Mouse (Mus musculus) kidney, adult 2 months (tissue): ENCODE data around the gene Zdhhc12. TPM values are rescaled to one million over a fixed set of nuclear protein-coding genes. Genes with fewer than 3 reads are reported as not detected.
A peak's percentile ranks its signal among the peaks of the same experiment; 100 is the strongest.

Source experiments
- DNase-seq: peaks from one replicate; pipeline ENCODE4 v3.0.0; 2021
- H3K27ac ChIP-seq: fragments of 200-500 bp; 2 replicates; pipeline ENCODE4 v1.5.1; 2012; ENCODE audit warnings: low read depth, low read length, control low read depth, inconsistent platforms; ENCODE audit not compliant: insufficient read depth
- H3K27me3 ChIP-seq: fragments of 200-500 bp; replicated peaks from 2 replicates; pipeline ENCODE4 v1.6.1; 2012; ENCODE audit warnings: mild to moderate bottlenecking, moderate library complexity, low read length, inconsistent platforms; ENCODE audit not compliant: control insufficient read depth, insufficient read depth
- H3K36me3 ChIP-seq: fragments of 200-500 bp; 2 replicates; pipeline ENCODE4 v1.6.1; 2012; ENCODE audit warnings: mild to moderate bottlenecking, moderate library complexity, low read length, inconsistent platforms; ENCODE audit not compliant: control insufficient read depth, insufficient read depth
- H3K4me1 ChIP-seq: fragments of 200-500 bp; 2 replicates; pipeline ENCODE4 v1.6.1; 2011; ENCODE audit warnings: low read length; ENCODE audit not compliant: control insufficient read depth, insufficient read depth
- H3K4me3 ChIP-seq: fragments of 200-500 bp; 2 replicates; pipeline ENCODE4 v1.5.1; 2011; ENCODE audit warnings: mild to moderate bottlenecking, low read depth, low read length, control low read depth; ENCODE audit not compliant: insufficient read depth
- CTCF ChIP-seq: fragments of 200-500 bp; conservative IDR thresholded peaks from 2 replicates; pipeline ENCODE4 v1.5.1; 2011; ENCODE audit warnings: low read depth, mild to moderate bottlenecking, control low read depth, low read length, moderate library complexity, mixed read lengths; ENCODE audit not compliant: insufficient read depth, insufficient read length
- POLR2A ChIP-seq: fragments of 200-500 bp; IDR thresholded peaks from one replicate; pipeline ENCODE4 v1.6.1; 2011; ENCODE audit warnings: low read depth, low read length, control low read depth
- WGBS: fragments of 180-500 bp; shearing (Covaris S2); methylation state at CpG from one replicate; pipeline ENCODE4 v1.1.7; 2018; 5-methylcytosine and 5-hydroxymethylcytosine counted together
- polyA plus RNA-seq: library from polyadenylated mRNA; depleted of rRNA; stranded (reverse); fragments of >200 nt; gene quantifications from 2 replicates; pipeline ENCODE4 v1.2.3, GENCODE M21; 2012

The Zdhhc12 gene
- polyA plus RNA-seq, 1 experiment = 49.0 TPM

- no peak overlapping the region for H3K4me3 ChIP-seq
- H3K4me1 ChIP-seq = no peaks in the 10 kb centered on the region; the same call in 1 of the 2 replicates
- DNase-seq = no peak
- no peaks in the 10 kb centered on the region for H3K27me3 ChIP-seq
- 91% methylated on average over 9 of the region's 9 CpGs for WGBS
- no peaks in the 10 kb centered on the region for H3K36me3 ChIP-seq
- no peak overlapping the region for H3K27ac ChIP-seq
- TF ChIP-seq POLR2A (no peak), CTCF (no peak)
Measured at GRCm38 (mm10) chr2:30076439-30076838, 17.0 kb downstream of the Zdhhc12 start.

- H3K4me3 ChIP-seq = no peak overlapping the region
- TF ChIP-seq POLR2A (no peak), CTCF (no peak)
- H3K27me3 ChIP-seq = no peaks in the 10 kb centered on the region
- 22% methylated on average over 3 of the region's 3 CpGs for whole genome bisulfite sequencing
- H3K36me3 ChIP-seq = no peaks in the 10 kb centered on the region
- H3K4me1 ChIP-seq = no peaks in the 10 kb centered on the region; the same call in 1 of the 2 replicates
- H3K27ac ChIP-seq = no peak overlapping the region
- DNase-seq = no peak
Measured at GRCm38 (mm10) chr2:30075625-30076024, 17.8 kb downstream of the Zdhhc12 start.

DNA sequence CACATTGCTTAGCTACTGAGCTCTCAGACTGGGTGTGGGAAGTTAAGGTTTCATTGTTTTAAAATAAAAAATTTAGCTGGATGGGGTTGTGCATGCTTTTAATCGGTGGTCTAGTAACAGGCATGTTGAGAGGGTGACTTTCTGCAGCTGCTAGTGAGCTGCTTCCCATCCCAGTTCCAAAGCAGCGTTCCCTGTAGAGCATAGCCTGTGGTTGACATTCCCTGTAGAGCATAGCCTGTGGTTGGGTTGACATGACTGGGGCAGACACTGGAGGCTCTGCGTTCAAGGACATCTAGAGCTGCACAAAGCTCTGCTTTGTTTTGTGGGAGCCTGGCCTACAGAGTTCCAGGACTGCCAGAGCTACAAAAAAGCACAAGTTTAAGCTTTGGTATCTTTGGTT lies 20.2 kb downstream of the Zdhhc12 start:
- DNase-seq = no peak
- no peak overlapping the region for H3K27ac ChIP-seq
- TF ChIP-seq POLR2A (no peak), CTCF (no peak)
- no peaks in the 10 kb centered on the region; the same call in 1 of the 2 replicates for H3K4me1 ChIP-seq
- 80% methylated on average over 3 of the region's 3 CpGs for WGBS
- H3K4me3 ChIP-seq = no peak overlapping the region
- H3K36me3 ChIP-seq = no peaks in the 10 kb centered on the region; the same call in none of the 2 replicates
- no peaks in the 10 kb centered on the region for H3K27me3 ChIP-seq

DNA sequence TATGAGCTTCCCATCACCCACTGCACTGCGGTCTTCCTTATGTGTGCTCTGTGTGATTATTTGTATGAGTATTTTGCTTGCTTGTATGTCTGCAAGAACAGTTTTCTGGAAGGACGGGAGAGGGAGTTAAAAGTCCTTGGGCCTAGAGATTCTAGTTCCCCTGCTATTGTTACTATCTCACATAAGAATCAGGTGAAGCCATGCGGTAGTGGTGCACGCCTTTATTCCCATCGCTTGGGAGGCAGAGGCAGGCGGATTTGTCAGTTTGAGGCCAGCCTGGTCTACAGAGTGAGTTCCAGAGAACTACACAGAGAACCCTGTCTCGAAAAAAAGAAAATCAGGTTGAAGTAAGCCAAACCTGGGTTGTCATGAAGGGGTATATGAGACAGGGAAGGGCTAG lies 20.6 kb downstream of the Zdhhc12 start:
- H3K27me3 ChIP-seq = no peaks in the 10 kb centered on the region
- WGBS = 85% methylated on average over 7 of the region's 7 CpGs
- H3K36me3 ChIP-seq = no peaks in the 10 kb centered on the region; the same call in none of the 2 replicates
- no peak for DNase-seq
- H3K4me3 ChIP-seq = no peak overlapping the region
- H3K27ac ChIP-seq = no peak overlapping the region
- TF ChIP-seq CTCF (no peak), POLR2A (no peak)
- H3K4me1 ChIP-seq = no peaks in the 10 kb centered on the region; the same call in 1 of the 2 replicates

DNA sequence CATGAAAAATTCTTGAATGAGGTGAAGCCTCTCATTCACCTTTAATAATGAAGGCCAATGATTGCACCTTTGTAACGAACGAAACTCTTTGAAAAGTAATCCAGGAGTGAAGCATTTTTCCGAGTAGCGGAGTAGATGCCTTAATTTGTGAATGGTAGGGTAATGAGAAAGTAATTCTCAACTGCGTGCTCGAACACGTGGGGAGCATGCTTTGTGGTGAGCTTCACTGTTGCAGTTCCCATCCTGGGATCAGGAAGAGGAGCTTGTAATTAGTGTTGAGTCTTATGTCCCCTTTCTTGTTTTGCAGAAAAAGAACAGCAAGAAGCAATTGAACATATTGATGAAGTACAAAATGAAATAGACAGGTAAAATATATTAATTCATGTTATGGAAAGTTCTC lies 25.5 kb downstream of the Zdhhc12 start:
- DNase-seq = no peak
- no peak for TF ChIP-seq CTCF
- TF ChIP-seq POLR2A = no peak
- 25% methylated on average over 7 of the region's 7 CpGs for WGBS

DNA sequence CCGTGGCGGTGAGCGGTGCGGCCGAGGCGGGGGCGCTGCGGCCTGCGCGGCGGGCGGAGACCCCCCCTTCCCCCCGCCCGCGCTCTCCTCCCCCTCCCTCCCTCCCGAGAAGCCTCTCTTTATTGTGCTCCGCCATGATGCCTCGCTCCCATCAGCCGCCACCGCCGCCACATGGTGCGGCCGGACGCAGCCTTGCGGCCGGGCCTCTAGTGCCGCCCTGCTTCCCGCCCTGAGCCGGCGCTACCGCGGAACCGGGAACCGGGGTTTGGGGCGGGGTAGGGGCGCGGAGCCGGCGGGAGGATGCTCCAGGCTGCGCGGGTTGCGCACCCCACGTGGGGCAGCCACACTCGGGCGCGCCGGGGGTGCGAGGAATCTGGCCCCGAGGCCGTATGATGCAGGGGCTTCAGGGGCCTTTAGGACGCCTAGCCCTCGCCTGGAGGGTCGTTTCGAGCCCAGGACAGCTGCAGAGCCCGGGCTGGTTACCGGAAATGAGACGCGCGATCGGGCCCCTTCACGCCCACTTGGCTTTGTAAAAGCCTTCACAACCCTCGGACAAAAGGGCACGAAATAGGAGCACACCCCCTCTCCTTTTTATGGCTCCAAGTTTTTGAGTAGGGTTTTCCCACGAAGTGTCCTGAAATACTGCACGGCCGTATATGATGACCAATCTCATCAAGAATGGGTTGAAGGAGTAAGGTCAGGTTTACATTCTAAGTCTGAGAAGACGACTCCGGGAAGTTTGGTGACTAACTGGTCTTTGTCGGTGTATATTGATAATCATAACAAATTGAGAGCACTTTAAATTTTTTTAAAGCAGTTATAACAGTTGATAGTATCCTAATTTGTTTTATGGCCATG lies 26.2 kb downstream of the Zdhhc12 start:
- Histone ChIP-seq H3K27me3 (no peaks in the 10 kb centered on the region), H3K4me3 (peak overlapping the region; percentile 93), H3K27ac (no peak overlapping the region), H3K36me3 (no peaks in the 10 kb centered on the region; the same call in none of the 2 replicates), H3K4me1 (peaks cover 7% of the 10 kb centered on the region)
- TF ChIP-seq POLR2A (no peak), CTCF (no peak)
- under 1% methylated on average over 65 of the region's 69 CpGs for WGBS
- peak; percentile 37 for DNase-seq

More for the DNA sequence above, 25.5 kb downstream of the Zdhhc12 start:
- Histone ChIP-seq H3K27me3 (no peaks in the 10 kb centered on the region), H3K4me3 (no peak overlapping the region), H3K4me1 (peaks cover 5% of the 10 kb centered on the region), H3K36me3 (no peaks in the 10 kb centered on the region; the same call in none of the 2 replicates), H3K27ac (no peak overlapping the region)
